Mouse (Mus musculus) stomach, embryonic 14.5 days (tissue): ENCODE results near the gene Nanog. TPM values are rescaled to one million over a fixed set of nuclear protein-coding genes. Genes with fewer than 3 reads are reported as not detected.
"Not testable (repeated sequence)": the region's sequence is repeated elsewhere in the genome, so short reads cannot be mapped to it uniquely, and the experiment has no call there.

Experiments
- ATAC-seq: fragments of 200-750 bp; cut with Nextera tagmentation; 2 replicates; pipeline ENCODE4 v1.8.0; 2017; ENCODE audit warnings: low read depth, moderate TSS enrichment; ENCODE audit not compliant: insufficient number of reproducible peaks, insufficient read depth, low FRiP score
- H3K27ac ChIP-seq: fragments of 300-500 bp; sonication (generic); 2 replicates; pipeline ENCODE4 v1.5.1; 2014; ENCODE audit warnings: mild to moderate bottlenecking, low read length, moderate library complexity, mixed read lengths
- H3K27me3 ChIP-seq: fragments of 300-500 bp; sonication (generic); 2 replicates; pipeline ENCODE4 v1.6.1; 2014; ENCODE audit warnings: low read length, control low read depth, mixed read lengths; ENCODE audit not compliant: control insufficient read depth, insufficient read depth
- H3K36me3 ChIP-seq: fragments of 300-500 bp; sonication (generic); 2 replicates; pipeline ENCODE4 v1.6.1; 2014; ENCODE audit warnings: mild to moderate bottlenecking, control low read depth, low read length, moderate library complexity, mixed read lengths; ENCODE audit not compliant: control insufficient read depth, insufficient read depth
- H3K4me1 ChIP-seq: fragments of 300-500 bp; sonication (generic); 2 replicates; pipeline ENCODE4 v1.6.1; 2014; ENCODE audit warnings: low read length, control low read depth, mixed read lengths; ENCODE audit not compliant: control insufficient read depth, insufficient read depth
- H3K4me2 ChIP-seq: fragments of 300-500 bp; sonication (generic); replicated peaks from 2 replicates; pipeline ENCODE4 v1.6.1; 2014; ENCODE audit warnings: low read depth, low read length, control low read depth
- H3K4me3 ChIP-seq: fragments of 300-500 bp; sonication (generic); 2 replicates; pipeline ENCODE4 v1.5.1; 2014; ENCODE audit warnings: low read depth, low read length, control low read depth
- H3K9ac ChIP-seq: fragments of 300-500 bp; sonication (generic); replicated peaks from 2 replicates; pipeline ENCODE4 v1.6.1; 2014; ENCODE audit warnings: low read depth, mild to moderate bottlenecking, control low read depth, low read length, moderate library complexity, mixed read lengths
- H3K9me3 ChIP-seq: fragments of 300-500 bp; sonication (generic); 2 replicates; pipeline ENCODE4 v1.6.1; 2016; ENCODE audit warnings: low read depth, low read length, control low read depth; ENCODE audit not compliant: control insufficient read depth
- WGBS: fragments of 180-500 bp; shearing (Covaris S2); extraction: QIAGEN DNeasy Blood & Tissue Kit; methylation state at CpG from one replicate; pipeline ENCODE4 v1.1.7; 2014; 5-methylcytosine and 5-hydroxymethylcytosine counted together
- polyA plus RNA-seq: library from polyadenylated mRNA; unstranded; fragments of >200 nt; fragmentation: Nextera tagmentation; extraction: Ambion mirVana; gene quantifications from 2 replicates; pipeline ENCODE4 v1.2.1, GENCODE M21; 2014

The Nanog gene
- polyA plus RNA-seq, 1 experiment from 2014 or later: 0.32 TPM

GRCm38 (mm10) chr6:122708826-122709225, 1.5 kb downstream of the Nanog start:
- Histone ChIP-seq H3K4me2 (no peak overlapping the region), H3K4me1 (no peaks in the 10 kb centered on the region), H3K9ac (no peak overlapping the region), H3K36me3 (no peaks in the 10 kb centered on the region), H3K27ac (no peak overlapping the region), H3K27me3 (no peaks in the 10 kb centered on the region), H3K4me3 (no peak overlapping the region), H3K9me3 (no peaks in the 10 kb centered on the region)
- WGBS: 66% methylated on average over 4 of the region's 4 CpGs
- ATAC-seq: no peak

- H3K9ac ChIP-seq: no peak overlapping the region
- no peaks in the 10 kb centered on the region for H3K36me3 ChIP-seq
- H3K4me2 ChIP-seq: no peak overlapping the region
- H3K27me3 ChIP-seq: no peaks in the 10 kb centered on the region
- no peak overlapping the region for H3K4me3 ChIP-seq
- 0 out of 2 replicates have a peak, but pooled peaks cover 3% of the 10 kb centered on the region for H3K4me1 ChIP-seq
- no peak for ATAC-seq
- 84% methylated on average over 2 of the region's 2 CpGs for WGBS
- H3K9me3 ChIP-seq: no peaks in the 10 kb centered on the region
- no peak overlapping the region for H3K27ac ChIP-seq
These were observed 4.2 kb downstream of the Nanog start for GRCm38 (mm10) chr6:122711455-122711854.

- not testable (repeated sequence) for H3K4me3 ChIP-seq, H3K9me3 ChIP-seq, H3K36me3 ChIP-seq, H3K4me1 ChIP-seq, H3K9ac ChIP-seq, H3K27ac ChIP-seq, H3K4me2 ChIP-seq, ATAC-seq, H3K27me3 ChIP-seq
- WGBS: 96% methylated on average over 7 of the region's 7 CpGs
These were observed 5.8 kb downstream of the Nanog start for GRCm38 (mm10) chr6:122713116-122713515.

- H3K4me1 ChIP-seq: 0 out of 2 replicates have a peak, but pooled peaks cover 3% of the 10 kb centered on the region
- H3K27me3 ChIP-seq: no peaks in the 10 kb centered on the region
- no peaks in the 10 kb centered on the region for H3K9me3 ChIP-seq
- H3K4me3 ChIP-seq: no peak overlapping the region
- H3K9ac ChIP-seq: no peak overlapping the region
- WGBS: 36% methylated on average over 7 of the region's 7 CpGs
- H3K36me3 ChIP-seq: no peaks in the 10 kb centered on the region
- H3K4me2 ChIP-seq: no peak overlapping the region
- no peak overlapping the region for H3K27ac ChIP-seq
- no peak for ATAC-seq
These were observed 7.5 kb downstream of the Nanog start for GRCm38 (mm10) chr6:122714707-122715365.

- WGBS: 7% methylated on average over 4 of the region's 4 CpGs
- H3K9me3 ChIP-seq: no peaks in the 10 kb centered on the region
These were observed 8.6 kb downstream of the Nanog start for GRCm38 (mm10) chr6:122715886-122716285.

GRCm38 (mm10) chr6:122718224-122718623, 10.9 kb downstream of the Nanog start:
- H3K27ac ChIP-seq, H3K4me2 ChIP-seq, H3K9me3 ChIP-seq, ATAC-seq, H3K4me1 ChIP-seq, H3K4me3 ChIP-seq, H3K27me3 ChIP-seq, H3K9ac ChIP-seq, H3K36me3 ChIP-seq: not testable (repeated sequence)
- 92% methylated on average over 1 of the region's 1 CpGs for WGBS

More at GRCm38 (mm10) chr6:122715886-122716285, 8.6 kb downstream of the Nanog start:
- Histone ChIP-seq H3K27me3 (no peaks in the 10 kb centered on the region), H3K27ac (no peak overlapping the region), H3K9ac (no peak overlapping the region), H3K4me2 (no peak overlapping the region), H3K4me1 (0 out of 2 replicates have a peak, but pooled peaks cover 3% of the 10 kb centered on the region), H3K4me3 (no peak overlapping the region), H3K36me3 (no peaks in the 10 kb centered on the region)
- ATAC-seq: no peak

- Histone ChIP-seq H3K9me3 (no peaks in the 10 kb centered on the region), H3K9ac (no peak overlapping the region), H3K4me3 (no peak overlapping the region), H3K36me3 (no peaks in the 10 kb centered on the region), H3K27me3 (no peaks in the 10 kb centered on the region), H3K4me2 (no peak overlapping the region), H3K4me1 (no peaks in the 10 kb centered on the region), H3K27ac (no peak overlapping the region)
- WGBS: 41% methylated on average over 2 of the region's 2 CpGs
- no peak for ATAC-seq
These were observed 12.7 kb downstream of the Nanog start for GRCm38 (mm10) chr6:122719942-122720341.

GRCm38 (mm10) chr6:122739952-122740351, 32.7 kb downstream of the Nanog start:
- ATAC-seq: peak; percentile 50; the same call in 1 of the 2 replicates
- Histone ChIP-seq H3K9ac (no peak overlapping the region), H3K9me3 (no peaks in the 10 kb centered on the region), H3K4me2 (no peak overlapping the region; the same call in 1 of the 2 replicates), H3K27ac (no peak overlapping the region), H3K4me1 (peaks cover 8% of the 10 kb centered on the region; the same call in 1 of the 2 replicates), H3K27me3 (peaks cover 5% of the 10 kb centered on the region; the same call in 1 of the 2 replicates), H3K36me3 (no peaks in the 10 kb centered on the region), H3K4me3 (no peak overlapping the region)
- 13% methylated on average over 8 of the region's 8 CpGs for WGBS
